Mouse (Mus musculus): ENCODE results near the gene Haus7. TPM values are rescaled to one million over a fixed set of nuclear protein-coding genes. Genes with fewer than 3 reads are reported as not detected.
"Not testable (repeated sequence)": the region's sequence is repeated elsewhere in the genome, so short reads cannot be mapped to it uniquely, and the experiment has no call there.

Haus7 gene
- polyA plus RNA-seq (2012), result 0.72 and 1.1 TPM in 2 replicates

- TF ChIP-seq TAL1 (IDR thresholded peaks at IDR 0.05; ENCODE audit: low read length) (no peak), GATA1 (IDR thresholded peaks at IDR 0.05; ENCODE audit: low read length) (no peak)
- H3K36me3 ChIP-seq (ENCODE audit: control insufficient read depth), result peaks cover 1% of the 10 kb centered on the region; the same call in 1 of the 2 replicates
- H3K9me3 ChIP-seq (ENCODE audit: control insufficient read depth, low read length), result no peaks in the 10 kb centered on the region
- no peaks in the 10 kb centered on the region for H3K27me3 ChIP-seq (ENCODE audit: control insufficient read depth)
- H3K4me3 ChIP-seq (replicated peaks), result peak within 1 kb of the TSS; percentile 76
- H3K4me1 ChIP-seq (ENCODE audit: control insufficient read depth), result peaks cover 20% of the 10 kb centered on the region
Measured at GRCm38 (mm10) chrX:73458877-73459392, at the start of gene Haus7. Gene Haus7 (minus strand): TSS chrX:73459044.

GRCm38 (mm10) chrX:73506577-73506976 is 47.7 kb upstream of the Haus7 start:
- TF ChIP-seq TAL1 (IDR thresholded peaks at IDR 0.05; ENCODE audit: low read length), result no peak
- TF ChIP-seq GATA1 (IDR thresholded peaks at IDR 0.05; ENCODE audit: low read length), result no peak
- Histone ChIP-seq H3K27me3 (ENCODE audit: control insufficient read depth) (peaks cover 35% of the 10 kb centered on the region), H3K36me3 (ENCODE audit: control insufficient read depth) (no peaks in the 10 kb centered on the region)

GRCm38 (mm10) chrX:73505130-73505735 is 46.4 kb upstream of the Haus7 start:
- H3K4me3 ChIP-seq (replicated peaks), result no peak overlapping the region
- TF ChIP-seq GATA1 (IDR thresholded peaks at IDR 0.05; ENCODE audit: low read length), result no peak
- TF ChIP-seq TAL1 (IDR thresholded peaks at IDR 0.05; ENCODE audit: low read length), result no peak
- H3K36me3 ChIP-seq (ENCODE audit: control insufficient read depth), result no peaks in the 10 kb centered on the region
- H3K27me3 ChIP-seq (ENCODE audit: control insufficient read depth), result peaks cover 38% of the 10 kb centered on the region
- H3K4me1 ChIP-seq (ENCODE audit: control insufficient read depth), result no peaks in the 10 kb centered on the region
- peaks cover 7% of the 10 kb centered on the region; the same call in 1 of the 2 replicates for H3K9me3 ChIP-seq (ENCODE audit: control insufficient read depth, low read length)

More at GRCm38 (mm10) chrX:73506577-73506976, 47.7 kb upstream of the Haus7 start:
- Histone ChIP-seq H3K4me3 (replicated peaks) (no peak overlapping the region), H3K4me1 (ENCODE audit: control insufficient read depth) (no peaks in the 10 kb centered on the region), H3K9me3 (ENCODE audit: control insufficient read depth, low read length) (peaks cover 7% of the 10 kb centered on the region; the same call in 1 of the 2 replicates)

- no peak for TF ChIP-seq TAL1 (IDR thresholded peaks at IDR 0.05; ENCODE audit: low read length)
- TF ChIP-seq GATA1 (IDR thresholded peaks at IDR 0.05; ENCODE audit: low read length), result no peak
- Histone ChIP-seq H3K4me1 (ENCODE audit: control insufficient read depth) (no peaks in the 10 kb centered on the region), H3K4me3 (replicated peaks) (no peak overlapping the region), H3K36me3 (ENCODE audit: control insufficient read depth) (no peaks in the 10 kb centered on the region), H3K27me3 (ENCODE audit: control insufficient read depth) (peaks cover 6% of the 10 kb centered on the region; the same call in 1 of the 2 replicates), H3K9me3 (ENCODE audit: control insufficient read depth, low read length) (no peaks in the 10 kb centered on the region)
Measured at GRCm38 (mm10) chrX:73496746-73497145, 37.9 kb upstream of the Haus7 start.

GRCm38 (mm10) chrX:73493567-73493966 is 34.7 kb upstream of the Haus7 start:
- H3K4me1 ChIP-seq (ENCODE audit: control insufficient read depth); H3K9me3 ChIP-seq (ENCODE audit: control insufficient read depth, low read length); H3K36me3 ChIP-seq (ENCODE audit: control insufficient read depth); H3K4me3 ChIP-seq (replicated peaks); H3K27me3 ChIP-seq (ENCODE audit: control insufficient read depth): not testable (repeated sequence)

- H3K27me3 ChIP-seq (ENCODE audit: control insufficient read depth), result peaks cover 16% of the 10 kb centered on the region
Measured at GRCm38 (mm10) chrX:73490804-73491203, 32.0 kb upstream of the Haus7 start.

GRCm38 (mm10) chrX:73490186-73490585 is 31.3 kb upstream of the Haus7 start:
- Histone ChIP-seq H3K27me3 (ENCODE audit: control insufficient read depth) (peaks cover 16% of the 10 kb centered on the region), H3K9me3 (ENCODE audit: control insufficient read depth, low read length) (no peaks in the 10 kb centered on the region), H3K4me1 (ENCODE audit: control insufficient read depth) (no peaks in the 10 kb centered on the region), H3K4me3 (replicated peaks) (no peak overlapping the region), H3K36me3 (ENCODE audit: control insufficient read depth) (no peaks in the 10 kb centered on the region)
- TF ChIP-seq TAL1 (IDR thresholded peaks at IDR 0.05; ENCODE audit: low read length), result no peak
- TF ChIP-seq GATA1 (IDR thresholded peaks at IDR 0.05; ENCODE audit: low read length), result no peak

More at GRCm38 (mm10) chrX:73490804-73491203, 32.0 kb upstream of the Haus7 start:
- H3K4me3 ChIP-seq (replicated peaks), result no peak overlapping the region
- no peaks in the 10 kb centered on the region for H3K9me3 ChIP-seq (ENCODE audit: control insufficient read depth, low read length)
- no peaks in the 10 kb centered on the region for H3K4me1 ChIP-seq (ENCODE audit: control insufficient read depth)
- TF ChIP-seq TAL1 (IDR thresholded peaks at IDR 0.05; ENCODE audit: low read length) (no peak), GATA1 (IDR thresholded peaks at IDR 0.05; ENCODE audit: low read length) (no peak)
- no peaks in the 10 kb centered on the region for H3K36me3 ChIP-seq (ENCODE audit: control insufficient read depth)

GRCm38 (mm10) chrX:73486920-73487319 is 28.1 kb upstream of the Haus7 start:
- H3K4me1 ChIP-seq (ENCODE audit: control insufficient read depth), result no peaks in the 10 kb centered on the region
- H3K27me3 ChIP-seq (ENCODE audit: control insufficient read depth), result peaks cover 37% of the 10 kb centered on the region
- no peak overlapping the region for H3K4me3 ChIP-seq (replicated peaks)
- no peaks in the 10 kb centered on the region for H3K9me3 ChIP-seq (ENCODE audit: control insufficient read depth, low read length)
- TF ChIP-seq GATA1 (IDR thresholded peaks at IDR 0.05; ENCODE audit: low read length), result no peak
- TF ChIP-seq TAL1 (IDR thresholded peaks at IDR 0.05; ENCODE audit: low read length), result no peak
- H3K36me3 ChIP-seq (ENCODE audit: control insufficient read depth), result no peaks in the 10 kb centered on the region

- Histone ChIP-seq H3K4me1 (ENCODE audit: control insufficient read depth) (no peaks in the 10 kb centered on the region), H3K9me3 (ENCODE audit: control insufficient read depth, low read length) (no peaks in the 10 kb centered on the region), H3K4me3 (replicated peaks) (no peak overlapping the region), H3K36me3 (ENCODE audit: control insufficient read depth) (no peaks in the 10 kb centered on the region), H3K27me3 (ENCODE audit: control insufficient read depth) (peaks cover 48% of the 10 kb centered on the region)
- TF ChIP-seq GATA1 (IDR thresholded peaks at IDR 0.05; ENCODE audit: low read length) (no peak), TAL1 (IDR thresholded peaks at IDR 0.05; ENCODE audit: low read length) (no peak)
Measured at GRCm38 (mm10) chrX:73484870-73485269, 26.0 kb upstream of the Haus7 start.
